Mouse (Mus musculus): ENCODE results near the gene Arl8b.
A peak's percentile ranks its signal among the peaks of the same experiment; 100 is the strongest.
"Not testable (repeated sequence)": the region's sequence is repeated elsewhere in the genome, so short reads cannot be mapped to it uniquely, and the experiment has no call there.

Gene Arl8b

DNA sequence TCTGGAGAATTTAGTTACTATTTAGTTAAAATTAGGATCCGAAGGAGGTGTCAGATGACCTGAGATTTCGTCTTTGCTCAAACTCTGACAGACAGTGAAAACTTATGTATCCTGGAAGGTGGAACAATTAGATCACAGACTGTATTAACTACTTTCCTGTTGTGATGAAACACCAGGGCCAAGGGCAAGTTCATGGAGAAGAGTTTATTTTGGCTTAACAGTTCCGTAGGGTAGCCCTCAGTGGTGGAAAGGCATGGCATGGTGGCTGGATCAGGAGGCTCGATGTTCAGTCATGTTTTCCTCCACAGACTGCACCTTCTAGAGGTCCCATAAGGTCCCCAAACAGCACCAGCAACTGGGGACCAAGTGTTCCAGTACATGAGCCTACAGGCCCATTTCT lies 54.2 kb downstream of the Arl8b start:
- DNase-seq = peak in 1 of 2 experiments; percentile 42

DNA sequence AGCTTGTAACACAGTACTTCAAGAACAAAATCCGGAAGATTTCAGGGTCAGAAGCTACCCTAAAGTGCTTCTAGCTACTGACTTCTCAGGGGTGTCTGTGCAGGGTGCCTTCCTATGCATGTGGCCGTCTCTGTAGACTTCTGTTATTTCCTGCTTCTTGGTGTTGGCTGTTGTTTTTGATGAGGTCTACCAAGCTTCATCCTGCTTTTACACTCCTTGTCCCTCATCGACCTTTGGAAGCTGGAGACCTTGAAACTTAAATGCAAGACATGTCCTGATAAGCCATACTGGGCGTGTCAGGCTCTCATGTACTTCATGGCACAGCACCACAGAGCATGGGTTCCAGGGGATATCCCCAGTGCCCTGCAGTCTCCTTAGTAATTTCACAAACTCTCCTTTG lies 55.1 kb downstream of the Arl8b start:
- peak in 1 of 2 experiments; percentile 46 for DNase-seq

DNA sequence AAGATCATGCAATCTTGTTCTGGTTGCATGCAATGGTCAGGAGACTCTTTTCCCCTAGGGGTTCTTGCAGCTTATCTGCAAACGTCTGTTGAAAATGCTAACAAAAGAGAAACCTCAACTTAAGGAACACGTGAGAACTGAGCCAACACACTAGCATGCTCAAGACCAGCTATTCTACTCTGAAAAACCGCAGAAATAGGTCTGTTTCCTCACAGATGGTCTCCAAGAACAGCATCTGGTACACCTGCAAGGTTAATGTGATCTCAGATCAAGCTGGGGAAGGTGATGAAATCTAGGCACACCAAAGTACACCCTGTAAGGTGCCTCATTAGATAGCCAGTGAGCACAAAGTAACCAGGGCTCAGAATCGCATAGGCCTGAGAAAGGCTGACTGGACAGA lies 56.5 kb downstream of the Arl8b start:
- peak; percentile 36 to 47 for DNase-seq

DNA sequence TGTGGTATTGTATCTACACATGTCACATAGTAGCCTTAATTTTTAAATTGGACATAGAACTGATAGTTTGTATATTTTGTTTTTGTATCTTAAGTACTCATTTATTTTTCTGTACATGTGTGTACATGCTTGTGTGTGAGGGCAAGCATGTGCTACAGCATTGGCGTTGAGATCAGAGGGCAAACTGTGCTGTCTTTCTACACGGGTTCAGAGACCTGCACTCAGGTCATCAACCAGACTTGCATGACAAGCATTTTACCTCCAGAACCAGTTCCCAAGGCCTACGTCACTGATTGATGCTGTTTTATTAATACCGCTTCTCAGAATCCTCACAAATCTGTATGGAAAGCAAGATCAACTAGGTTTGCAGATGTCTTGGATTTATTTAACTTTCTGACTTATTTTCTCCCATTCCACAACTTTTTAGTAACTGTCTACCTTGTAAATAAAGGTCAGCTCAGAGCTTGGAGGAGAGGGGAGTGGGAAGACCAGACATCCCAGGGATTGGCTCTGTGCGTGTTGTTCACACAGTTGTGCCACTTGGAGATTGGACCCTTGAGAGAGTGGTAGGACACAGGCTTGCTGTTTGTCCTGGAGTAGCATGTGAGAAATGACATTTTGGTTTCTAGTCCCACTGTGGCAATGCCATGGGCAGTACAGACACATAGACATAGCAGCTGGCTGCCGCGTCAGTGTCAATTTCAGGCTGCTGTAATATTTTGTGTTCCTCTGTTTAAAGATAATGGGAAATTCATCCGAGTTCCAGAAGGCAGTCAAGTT lies 58.2 kb downstream of the Arl8b start:
- no peak for DNase-seq

DNA sequence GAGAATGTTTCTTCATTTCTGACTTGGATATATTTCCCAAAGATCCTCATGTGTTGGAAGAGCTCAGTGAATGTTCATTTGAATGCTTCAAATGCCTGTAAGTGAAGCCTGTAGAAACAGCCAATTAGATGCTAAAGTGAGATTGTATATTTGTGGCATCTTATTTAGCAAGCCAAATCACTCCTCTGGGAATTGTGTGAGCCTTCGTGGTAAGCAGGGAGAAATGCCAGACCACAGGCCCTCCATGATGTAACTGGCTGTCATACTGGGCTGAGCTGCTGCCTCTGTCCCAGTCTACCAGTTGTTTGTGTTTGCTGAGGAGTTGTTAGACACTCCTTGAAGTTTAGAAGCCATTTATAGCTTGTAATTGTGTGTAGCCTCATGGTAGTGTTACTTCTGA lies 60.8 kb downstream of the Arl8b start:
- DNase-seq = no peak

DNA sequence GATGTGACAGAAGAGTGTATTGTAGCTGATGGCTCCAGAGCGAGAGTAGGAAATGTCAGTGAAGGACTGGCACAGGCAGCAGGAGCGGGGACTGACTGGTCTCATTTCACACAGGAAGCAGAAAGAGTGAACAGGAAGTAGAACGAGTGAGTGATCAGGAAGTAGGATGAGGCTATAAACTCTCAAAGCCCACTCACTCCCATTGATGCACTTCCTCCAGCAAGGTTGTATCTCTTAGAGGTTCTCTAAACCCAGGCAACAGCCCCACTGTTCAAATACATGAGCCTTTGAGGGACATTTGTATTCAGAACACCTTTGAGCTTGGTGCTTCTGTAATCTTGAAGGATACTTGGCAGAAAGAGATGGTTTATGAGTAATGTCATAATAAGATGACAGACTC lies 61.2 kb downstream of the Arl8b start:
- DNase-seq = no peak

DNA sequence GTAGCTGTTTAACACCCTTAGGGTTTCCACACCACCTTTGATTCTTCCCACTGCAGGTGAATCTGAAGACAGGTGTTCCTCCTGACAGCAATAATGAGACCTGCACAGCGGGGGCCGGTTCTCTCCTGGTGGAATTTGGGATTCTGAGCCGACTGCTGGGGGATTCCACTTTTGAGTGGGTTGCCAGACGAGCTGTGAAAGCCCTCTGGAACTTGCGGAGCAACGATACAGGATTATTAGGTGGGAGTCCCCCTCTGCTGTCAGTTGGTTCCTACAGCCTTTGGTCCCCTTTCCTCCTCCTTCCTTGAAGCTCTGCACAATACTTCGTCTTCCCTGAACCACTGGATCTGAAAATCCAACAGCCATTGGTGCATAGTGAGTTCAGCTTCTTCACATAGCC lies 61.9 kb downstream of the Arl8b start:
- DNase-seq = no peak

DNA sequence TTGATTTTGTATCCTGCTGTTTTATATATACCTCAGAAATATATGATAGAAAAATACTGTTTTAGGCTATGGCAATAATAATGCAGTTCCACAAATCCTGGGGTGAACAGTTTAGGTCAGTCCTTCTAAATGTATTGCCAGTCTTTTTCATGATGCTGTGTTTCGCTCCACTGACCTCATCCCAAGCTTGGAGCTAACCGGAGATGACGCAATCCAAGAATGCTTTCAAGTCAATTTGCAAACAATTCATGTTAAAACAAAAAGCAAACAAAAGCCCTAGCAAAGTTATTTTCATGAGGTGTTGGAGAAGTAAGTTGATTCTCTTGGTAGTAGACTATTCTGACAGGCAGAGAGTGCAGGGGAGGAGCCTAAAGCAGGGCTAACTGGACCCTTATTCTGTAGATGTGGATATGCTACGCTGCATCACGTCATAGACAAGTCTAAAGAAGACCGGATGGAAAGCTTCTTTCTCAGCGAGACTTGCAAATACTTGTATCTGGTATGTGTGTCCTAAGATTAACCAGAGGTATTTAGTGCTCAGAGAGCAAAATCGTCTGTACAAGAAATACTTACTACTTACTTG lies 69.3 kb downstream of the Arl8b start:
- DNase-seq = no peak

DNA sequence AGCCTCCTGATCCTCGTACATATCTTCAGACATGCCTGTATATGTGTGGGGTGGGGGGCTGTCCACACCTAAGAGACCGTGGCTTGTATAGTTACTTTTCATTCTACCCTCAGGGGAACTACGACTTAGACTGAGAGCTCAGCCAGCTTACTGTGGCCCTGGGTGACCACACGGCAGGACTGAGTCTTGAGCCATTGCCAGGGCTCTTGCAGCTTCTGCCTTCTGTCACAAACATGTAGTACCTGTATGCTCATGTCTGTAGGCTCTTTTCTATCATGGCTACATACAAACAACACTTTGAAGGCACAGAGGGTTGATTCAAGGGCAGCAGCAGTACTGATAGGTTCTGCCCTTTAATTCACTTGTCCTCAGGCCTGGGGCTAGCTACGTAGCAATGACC lies 70.1 kb downstream of the Arl8b start:
- no peak for DNase-seq

DNA sequence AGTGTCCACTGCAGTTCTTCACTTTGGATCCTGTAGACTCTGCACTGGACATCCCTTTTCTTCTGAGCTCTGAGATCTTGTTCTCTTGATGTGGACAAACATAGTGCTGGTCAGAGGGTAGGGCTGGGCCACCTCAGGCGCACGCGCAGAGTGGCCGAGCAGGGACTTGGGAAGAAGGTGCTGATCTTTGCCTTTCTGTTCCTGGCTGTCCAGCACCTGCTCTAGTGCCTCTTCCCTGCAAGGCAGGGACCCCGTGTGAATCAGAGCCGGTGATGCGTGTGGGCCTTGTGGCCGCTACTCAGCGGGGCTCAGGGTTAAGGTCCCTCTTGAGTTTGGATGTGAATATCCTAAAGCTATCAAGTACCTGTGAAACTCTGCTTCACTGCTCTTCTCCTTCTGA lies 75.7 kb downstream of the Arl8b start:
- DNase-seq = no peak

DNA sequence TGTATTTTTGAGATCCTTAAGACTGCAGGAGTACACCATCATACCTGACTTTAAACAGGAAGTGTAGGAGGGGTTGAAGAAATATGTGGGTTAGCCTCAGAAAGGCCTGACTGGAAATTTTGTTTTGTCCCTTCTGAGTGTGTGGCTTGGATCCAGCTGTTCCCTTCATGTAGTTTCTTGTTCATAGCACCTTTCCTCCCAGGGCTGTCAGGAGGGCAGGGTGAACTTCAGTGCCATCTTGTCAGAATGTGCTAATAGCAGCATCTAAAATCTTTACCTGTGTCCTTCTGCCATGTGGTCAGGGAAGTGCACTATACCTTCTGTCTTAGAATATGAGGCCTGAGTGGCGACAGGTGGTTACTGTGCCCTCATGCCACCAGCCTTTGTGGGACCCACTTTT lies 78.3 kb downstream of the Arl8b start:
- no peak for DNase-seq

DNA sequence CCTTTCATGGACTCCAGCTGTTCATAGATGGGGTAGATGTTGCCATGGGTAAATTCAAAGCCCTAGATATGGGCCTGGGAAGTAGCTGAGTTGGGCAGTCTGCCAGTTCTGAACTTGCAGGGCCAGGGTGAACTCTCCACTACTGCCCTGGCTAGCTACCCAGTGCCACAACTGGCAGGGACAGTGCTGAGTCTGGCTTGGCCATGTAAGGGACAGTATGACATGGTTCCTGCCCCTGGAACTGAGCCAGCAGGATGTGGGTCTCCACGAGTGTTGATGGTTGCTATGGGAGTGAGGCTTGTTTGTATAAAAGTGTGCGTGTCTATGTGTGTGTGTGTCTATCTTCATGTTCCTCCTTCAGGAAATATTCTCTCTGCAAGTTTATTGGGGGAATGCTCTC lies 79.6 kb downstream of the Arl8b start:
- DNase-seq = peak in 1 of 2 experiments; percentile 35

DNA sequence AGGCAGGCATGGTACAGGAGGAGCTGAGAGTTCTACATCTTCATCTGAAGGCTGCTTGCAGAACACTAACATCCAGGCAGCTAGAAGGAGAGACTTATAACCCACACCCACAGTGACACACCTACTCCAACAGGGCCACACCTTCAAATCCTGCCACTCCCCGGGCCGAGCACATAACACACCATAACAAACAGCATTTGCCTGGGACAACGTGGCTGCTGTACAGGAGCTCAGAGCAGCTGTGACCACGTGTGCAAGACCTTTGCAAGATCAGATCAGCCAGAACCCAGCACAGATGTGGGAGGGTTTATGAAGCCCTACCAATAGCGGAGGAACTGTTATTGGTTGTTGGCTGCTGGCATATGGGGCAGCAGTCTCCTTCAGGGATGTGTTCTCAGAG lies 83.4 kb downstream of the Arl8b start:
- DNase-seq = no peak

DNA sequence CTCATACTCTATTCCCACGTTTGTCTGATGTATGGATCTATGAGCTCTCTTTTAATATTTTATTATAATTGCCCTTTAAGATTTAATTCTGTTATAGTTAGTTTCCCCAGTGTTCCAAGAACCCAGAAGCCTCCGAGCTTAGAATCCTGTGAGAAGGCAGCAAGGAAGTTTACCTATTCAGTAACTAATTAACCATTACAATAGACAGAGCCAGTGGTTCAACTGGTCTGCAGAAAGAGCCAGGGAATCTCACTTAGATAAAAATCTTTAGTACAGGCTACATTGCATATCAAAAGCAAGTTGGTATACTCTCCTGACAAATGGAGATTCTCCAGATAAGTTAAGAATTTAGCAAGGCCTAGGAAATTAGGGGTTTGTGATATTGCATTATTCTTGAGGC lies 86.1 kb downstream of the Arl8b start:
- DNase-seq = not testable (repeated sequence)

DNA sequence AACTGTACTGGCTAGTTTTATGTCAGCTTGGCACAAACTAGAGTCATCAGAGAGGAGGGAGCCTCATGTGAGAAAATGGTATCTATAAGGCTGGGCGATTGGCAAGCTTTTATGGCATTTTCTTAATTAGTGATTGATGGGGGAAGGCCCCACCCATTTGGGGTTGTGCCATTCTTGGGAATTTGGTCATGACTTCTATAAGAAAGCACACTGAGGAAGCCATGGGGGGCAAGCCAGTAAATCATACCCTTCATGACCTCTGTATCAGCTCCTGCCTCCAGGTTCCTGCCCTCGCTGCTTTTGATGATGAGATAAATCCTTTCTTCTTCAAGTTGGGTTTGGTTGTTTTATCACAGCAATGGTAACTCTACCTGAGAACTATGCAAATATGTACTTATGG lies 87.5 kb downstream of the Arl8b start:
- no peak for DNase-seq

DNA sequence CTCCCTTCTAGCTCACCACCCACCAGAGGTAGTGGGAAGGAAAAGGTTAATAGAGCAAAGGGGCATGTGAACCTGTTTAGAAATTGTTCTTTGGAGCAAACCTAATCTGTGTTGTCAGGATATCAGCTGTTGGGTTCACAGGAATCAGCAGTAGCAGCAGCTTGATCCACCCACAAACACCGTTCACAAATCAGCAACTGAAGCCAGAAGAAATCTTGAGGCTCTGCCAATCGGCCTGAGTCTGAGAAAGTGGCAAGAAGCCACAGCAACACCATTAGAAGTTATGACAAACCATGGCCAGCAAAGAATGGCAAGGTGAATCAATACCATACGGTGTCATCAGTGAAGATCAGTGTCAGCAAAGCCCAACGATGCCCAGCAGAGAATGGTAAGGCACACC lies 88.4 kb downstream of the Arl8b start:
- no peak for DNase-seq

Measured in thymus, postnatal 36 days (tissue).